In the genomic region with DNA sequence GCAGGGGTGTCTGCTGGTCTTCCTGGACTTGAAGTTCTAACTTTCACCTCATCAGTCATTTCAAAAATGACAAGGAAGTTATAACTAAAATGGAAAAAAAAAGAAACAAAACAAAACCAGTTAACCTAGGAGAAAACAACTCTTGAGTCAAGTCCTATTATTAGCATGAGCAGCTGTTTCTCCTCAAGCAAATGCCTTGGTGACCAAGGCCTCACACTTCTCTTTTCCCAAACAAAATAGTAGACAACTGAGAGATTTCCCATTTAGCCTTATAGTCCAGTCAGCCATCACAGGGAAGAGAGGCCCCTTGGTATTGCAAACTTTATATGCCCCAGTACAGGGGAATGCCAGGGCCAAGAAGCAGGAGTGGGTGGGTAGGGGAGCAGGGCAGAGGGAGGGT, we compare ENCODE assay signal across 11 mouse cellular contexts.
"Had no signal": no experiment of that assay in that cellular context is flagged by ENCODE, and none has a peak within 500 bp of the region (broad histone marks: within the 10 kb centered on the region; RNA-seq: fewer than 3 reads in every experiment).

No protein-coding gene starts in this region.

- H3K27me3 ChIP-seq: hindbrain, embryonic 15.5 days; limb, embryonic 13.5 days; midbrain, embryonic 13.5 days; neural tube, embryonic 15.5 days had no signal

- H3K4me1 ChIP-seq: hindbrain, embryonic 15.5 days; limb, embryonic 13.5 days; midbrain, embryonic 13.5 days; neural tube, embryonic 15.5 days had no signal

- H3K4me3 ChIP-seq: hindbrain, embryonic 15.5 days; limb, embryonic 13.5 days; midbrain, embryonic 13.5 days; myocyte; neural tube, embryonic 15.5 days had no signal

- ATAC-seq: intestine, embryonic 16.5 days; midbrain, embryonic 13.5 days had no signal

- H3K9ac ChIP-seq: hindbrain, embryonic 15.5 days; limb, embryonic 13.5 days; liver, embryonic 14.5 days; midbrain, embryonic 13.5 days; neural tube, embryonic 15.5 days had no signal

- H3K27ac ChIP-seq: hindbrain, embryonic 15.5 days; limb, embryonic 13.5 days; liver, embryonic 14.5 days; midbrain, embryonic 13.5 days; neural tube, embryonic 15.5 days had no signal

- DNase-seq: right cerebral cortex, adult 18-20 months; right cerebral cortex, postnatal 25 days; thymus, adult 18-20 months; thymus, postnatal 14 days had no signal

- H3K36me3 ChIP-seq: hindbrain, embryonic 15.5 days; limb, embryonic 13.5 days; midbrain, embryonic 13.5 days; neural tube, embryonic 15.5 days had no signal

- H3K4me2 ChIP-seq: hindbrain, embryonic 15.5 days; limb, embryonic 13.5 days; midbrain, embryonic 13.5 days; neural tube, embryonic 15.5 days had no signal

- H3K9me3 ChIP-seq: hindbrain, embryonic 15.5 days; limb, embryonic 13.5 days; neural tube, embryonic 15.5 days had no signal
